ENCODE assay signal across 8 mouse cellular contexts in genomic region chr7:44850789-44851624, GRCm38 (mm10). TPM values are rescaled to one million over a fixed set of nuclear protein-coding genes. Genes with fewer than 3 reads are reported as not detected.
DNase-seq lines count a peak whose midpoint lies in the region; ATAC-seq and TF ChIP-seq lines count a peak whose summit lies in the region.

No protein-coding gene starts in this region.

- in situ Hi-C loops in ES-E14 (cut with MboI; ENCODE audit: low sequenced_read_pairs in 2 of 2, unreplicated experiment in 2 of 2), result no loop called here

- H3K4me2 ChIP-seq in heart, embryonic 11.5 days, result peak overlapping the region; percentile 96
- H3K4me2 ChIP-seq in forebrain, embryonic 16.5 days (ENCODE audit: low read length), result peak overlapping the region; percentile 73

- no peak for ATAC-seq in heart, embryonic 11.5 days (replicated peaks; ENCODE audit: insufficient number of reproducible peaks, low FRiP score, low TSS enrichment)
- no peak for ATAC-seq in forebrain, embryonic 16.5 days
- no peak for ATAC-seq in erythroid progenitor cell, adult 5-6 weeks (replicated peaks; ENCODE audit: low FRiP score, poor library complexity, severe bottlenecking)

- peaks cover 6% of the 10 kb centered on the region; the same call in 1 of the 2 replicates for H3K36me3 ChIP-seq in heart, embryonic 11.5 days (ENCODE audit: control insufficient read depth, insufficient read depth, low read length)
- H3K36me3 ChIP-seq in ES-E14 (ENCODE audit: control insufficient read depth, insufficient read depth, low read length, poor library complexity, severe bottlenecking) (peaks cover 7% of the 10 kb centered on the region; the same call in 1 of the 2 replicates), macrophage (ENCODE audit: inconsistent target) (peaks cover 8% of the 10 kb centered on the region; the same call in 1 of the 2 replicates)
- peaks cover 5% of the 10 kb centered on the region for H3K36me3 ChIP-seq in forebrain, embryonic 16.5 days (ENCODE audit: control insufficient read depth, insufficient read depth)

- H3K9ac ChIP-seq in heart, embryonic 11.5 days (ENCODE audit: low read depth, low read length), result peak overlapping the region; percentile 93
- peak overlapping the region; percentile 93 for H3K9ac ChIP-seq in ES-E14 (ENCODE audit: insufficient read depth, low read depth, low read length, poor library complexity, severe bottlenecking)
- H3K9ac ChIP-seq in forebrain, embryonic 16.5 days (replicated peaks; ENCODE audit: low read depth, low read length), result peak overlapping the region; percentile 80

- H3K79me2 ChIP-seq in macrophage (ENCODE audit: inconsistent target), result peaks cover 67% of the 10 kb centered on the region

- no peak for DNase-seq in heart, postnatal 4 days
- no peak for DNase-seq in ES-E14 (ENCODE audit: low read depth, low spot score)
- DNase-seq in left cerebral cortex, postnatal 10 days (ENCODE audit: extremely low spot score in 1 of 2, low spot score in 2 of 2), result no peak
- no peak for DNase-seq in thymus, postnatal 10 days (ENCODE audit: low spot score in 2 of 2)

- peaks cover 29% of the 10 kb centered on the region for H3K4me1 ChIP-seq in heart, embryonic 11.5 days (ENCODE audit: control insufficient read depth, insufficient read depth, low read length)
- peaks cover 2 to 26% of the 10 kb centered on the region in 2 experiments; a peak in 3 of 4 replicates for H3K4me1 ChIP-seq in ES-E14 (ENCODE audit: control insufficient read depth in 2 of 2, insufficient read depth in 2 of 2, low read length in 2 of 2, poor library complexity in 1 of 2)
- peaks cover 40% of the 10 kb centered on the region for H3K4me1 ChIP-seq in forebrain, embryonic 16.5 days (replicated peaks; ENCODE audit: control insufficient read depth, insufficient read depth, low read length)

- H3K27me3 ChIP-seq in heart, embryonic 11.5 days (ENCODE audit: control insufficient read depth, insufficient read depth, low read length), result no peaks in the 10 kb centered on the region
- no peaks in the 10 kb centered on the region for H3K27me3 ChIP-seq in forebrain, embryonic 16.5 days (replicated peaks; ENCODE audit: control insufficient read depth, insufficient read depth, low read length)

- no peaks in the 10 kb centered on the region for H3K9me3 ChIP-seq in heart, embryonic 11.5 days (replicated peaks; ENCODE audit: control insufficient read depth, low read length)
- no peaks in the 10 kb centered on the region for H3K9me3 ChIP-seq in ES-E14 (ENCODE audit: control insufficient read depth, insufficient read depth, low read depth, low read length)
- H3K9me3 ChIP-seq in forebrain, embryonic 16.5 days (ENCODE audit: control insufficient read depth, low read length), result no peaks in the 10 kb centered on the region

- WGBS in heart, embryonic 11.5 days (ENCODE audit: insufficient replicate concordance), result 74% methylated on average over 8 of the region's 8 CpGs
- 79% methylated on average over 8 of the region's 8 CpGs for WGBS in forebrain, embryonic 16.5 days
- 62% methylated on average over 8 of the region's 8 CpGs for WGBS in macrophage (ENCODE audit: missing documents)

- H3K4me3 ChIP-seq in heart, embryonic 11.5 days (ENCODE audit: low read depth, low read length), result peak overlapping the region; percentile 87
- H3K4me3 ChIP-seq in ES-E14 (ENCODE audit: insufficient read depth in 1 of 2, low read depth in 1 of 2, low read length in 2 of 2, poor library complexity in 1 of 2, severe bottlenecking in 1 of 2), result peak overlapping the region; percentile 85 to 86
- peak overlapping the region; percentile 71 for H3K4me3 ChIP-seq in forebrain, embryonic 16.5 days (replicated peaks; ENCODE audit: low read length)
- H3K4me3 ChIP-seq in macrophage (ENCODE audit: inconsistent target), result peak overlapping the region; percentile 81

- intact Hi-C loops in left cerebral cortex, postnatal 10 days (cut with DNase I), result no loop called here

- peak overlapping the region; percentile 97 for H3K27ac ChIP-seq in heart, embryonic 11.5 days (ENCODE audit: low read depth, low read length)
- H3K27ac ChIP-seq in ES-E14 (ENCODE audit: insufficient read depth, low read depth, low read length, poor library complexity, severe bottlenecking) (no peak overlapping the region), macrophage (peak overlapping the region; percentile 99)
- H3K27ac ChIP-seq in forebrain, embryonic 16.5 days (ENCODE audit: low read length), result no peak overlapping the region

TF ChIP-seq in ES-E14, 5 proteins besides CTCF, POLR2A, EP300 and RAD21 (continues in another document):
- no peak for TF ChIP-seq MAFK (IDR thresholded peaks at IDR 0.05; ENCODE audit: insufficient read depth, low read depth, low read length)
- TF ChIP-seq HCFC1 (IDR thresholded peaks at IDR 0.05; ENCODE audit: borderline replicate concordance, insufficient read depth, low read length), result no peak

RNA-seq across cellular contexts. Expression of gene Tbc1d17, which starts 2.1 kb away (rescaled TPM):
- 48.2 and 49.2 TPM in 2 replicates for polyA plus RNA-seq in heart, embryonic 11.5 days (2014; fragmentation: Nextera tagmentation; extraction: Ambion mirVana)
- 10 to 100 TPM; 33.0 to 38.0 TPM for total RNA-seq in heart, postnatal 4 days (2021)
- total RNA-seq in ES-E14 (2012; rRNA removed), result 31.5 and 55.7 TPM in 2 replicates
- polyA plus RNA-seq in forebrain, embryonic 16.5 days (2015; fragmentation: Nextera tagmentation; extraction: Ambion mirVana), result 121 and 122 TPM in 2 replicates
- total RNA-seq in macrophage (2018; cell fraction: chromatin; rRNA removed), result 100 to 1,000 TPM in 12 of 26 experiments, 10 to 100 TPM in 14; 32.8 to 197 (median 94.9) TPM
- 10 to 100 TPM; 17.1 to 50.9 (median 28.5) TPM for total RNA-seq in macrophage (2018; cell fraction: cytosol; rRNA removed)
- 100 to 1,000 TPM in 1 of 26 experiments, 10 to 100 TPM in 25; 29.7 to 111 (median 46.6) TPM for total RNA-seq in macrophage (2018; cell fraction: nucleus; rRNA removed)
- 25.6 to 51.8 TPM (median 28.3 TPM) in 3 replicates for polyA plus RNA-seq in macrophage (2018)
- 10 to 100 TPM; 43.2 to 61.0 TPM for total RNA-seq in left cerebral cortex, postnatal 10 days (2021)
- total RNA-seq in erythroid progenitor cell, adult 5-6 weeks (2015; ENCODE audit: low replicate concordance), result 6.8 and 58.3 TPM in 2 replicates
- total RNA-seq in erythroid progenitor cell, adult 5-6 weeks (2017; ENCODE audit: low replicate concordance), result 18.0 and 35.8 TPM in 2 replicates

RNA-seq across cellular contexts. Expression of gene Akt1s1, which starts 2.2 kb away (rescaled TPM):
- polyA plus RNA-seq in heart, embryonic 11.5 days (2014; fragmentation: Nextera tagmentation; extraction: Ambion mirVana), result 38.6 and 53.9 TPM in 2 replicates
- 10 to 100 TPM; 70.6 to 82.6 TPM for total RNA-seq in heart, postnatal 4 days (2021)
- 33.8 and 37.6 TPM in 2 replicates for total RNA-seq in ES-E14 (2012; rRNA removed)
- 103 and 110 TPM in 2 replicates for polyA plus RNA-seq in forebrain, embryonic 16.5 days (2015; fragmentation: Nextera tagmentation; extraction: Ambion mirVana)
- 10 to 100 TPM; 10.1 to 70.6 (median 25.0) TPM for total RNA-seq in macrophage (2018; cell fraction: chromatin; rRNA removed)
- total RNA-seq in macrophage (2018; cell fraction: cytosol; rRNA removed), result 10 to 100 TPM; 22.9 to 69.0 (median 54.8) TPM
- 10 to 100 TPM; 13.3 to 58.4 (median 33.6) TPM for total RNA-seq in macrophage (2018; cell fraction: nucleus; rRNA removed)
- polyA plus RNA-seq in macrophage (2018), result 33.4 to 56.3 TPM (median 49.1 TPM) in 3 replicates
- 10 to 100 TPM; 69.6 to 74.9 TPM for total RNA-seq in left cerebral cortex, postnatal 10 days (2021)
- 1.8 and 3.8 TPM in 2 replicates for total RNA-seq in erythroid progenitor cell, adult 5-6 weeks (2015; ENCODE audit: low replicate concordance)
- total RNA-seq in erythroid progenitor cell, adult 5-6 weeks (2017; ENCODE audit: low replicate concordance), result 3.7 and 27.8 TPM in 2 replicates

RNA-seq across cellular contexts. Expression of gene Pnkp, which starts 5.9 kb away (rescaled TPM):
- 18.9 and 19.2 TPM in 2 replicates for polyA plus RNA-seq in heart, embryonic 11.5 days (2014; fragmentation: Nextera tagmentation; extraction: Ambion mirVana)
- 10 to 100 TPM; 19.6 to 19.9 TPM for total RNA-seq in heart, postnatal 4 days (2021)
- 37.1 and 76.5 TPM in 2 replicates for total RNA-seq in ES-E14 (2012; rRNA removed)
- 29.4 and 32.6 TPM in 2 replicates for polyA plus RNA-seq in forebrain, embryonic 16.5 days (2015; fragmentation: Nextera tagmentation; extraction: Ambion mirVana)
- total RNA-seq in macrophage (2018; cell fraction: chromatin; rRNA removed), result 100 to 1,000 TPM in 7 of 26 experiments, 10 to 100 TPM in 19; 17.5 to 135 (median 74.6) TPM
- 10 to 100 TPM; 23.3 to 51.5 (median 35.4) TPM for total RNA-seq in macrophage (2018; cell fraction: cytosol; rRNA removed)
- 10 to 100 TPM; 17.9 to 77.5 (median 35.3) TPM for total RNA-seq in macrophage (2018; cell fraction: nucleus; rRNA removed)
- polyA plus RNA-seq in macrophage (2018), result 17.4 to 42.4 TPM (median 36.1 TPM) in 3 replicates
- total RNA-seq in left cerebral cortex, postnatal 10 days (2021), result 10 to 100 TPM; 28.1 to 31.1 TPM
- 29.6 and 36.0 TPM in 2 replicates for total RNA-seq in erythroid progenitor cell, adult 5-6 weeks (2015; ENCODE audit: low replicate concordance)
- total RNA-seq in erythroid progenitor cell, adult 5-6 weeks (2017; ENCODE audit: low replicate concordance), result 30.9 and 58.2 TPM in 2 replicates

RNA-seq across cellular contexts. Expression of gene Ptov1, which starts 18.6 kb away (rescaled TPM):
- 205 and 218 TPM in 2 replicates for polyA plus RNA-seq in heart, embryonic 11.5 days (2014; fragmentation: Nextera tagmentation; extraction: Ambion mirVana)
- 100 to 1,000 TPM; 237 to 248 TPM for total RNA-seq in heart, postnatal 4 days (2021)
- total RNA-seq in ES-E14 (2012; rRNA removed), result 144 and 205 TPM in 2 replicates
- polyA plus RNA-seq in forebrain, embryonic 16.5 days (2015; fragmentation: Nextera tagmentation; extraction: Ambion mirVana), result 551 and 582 TPM in 2 replicates
- total RNA-seq in macrophage (2018; cell fraction: chromatin; rRNA removed), result 100 to 1,000 TPM in 3 of 26 experiments, 10 to 100 TPM in 23; 23.8 to 108 (median 56.0) TPM
- total RNA-seq in macrophage (2018; cell fraction: cytosol; rRNA removed), result 10 to 100 TPM; 32.2 to 75.3 (median 46.0) TPM
- total RNA-seq in macrophage (2018; cell fraction: nucleus; rRNA removed), result 10 to 100 TPM; 17.0 to 77.8 (median 39.3) TPM
- 38.5 to 61.7 TPM (median 49.4 TPM) in 3 replicates for polyA plus RNA-seq in macrophage (2018)
- total RNA-seq in left cerebral cortex, postnatal 10 days (2021), result 100 to 1,000 TPM; 251 to 269 TPM
- total RNA-seq in erythroid progenitor cell, adult 5-6 weeks (2015; ENCODE audit: low replicate concordance), result 16.9 and 18.4 TPM in 2 replicates
- 1.8 and 4.8 TPM in 2 replicates for total RNA-seq in erythroid progenitor cell, adult 5-6 weeks (2017; ENCODE audit: low replicate concordance)

RNA-seq across cellular contexts. Expression of gene Atf5, which starts 34.5 kb away (rescaled TPM):
- 1.6 and 1.9 TPM in 2 replicates for polyA plus RNA-seq in heart, embryonic 11.5 days (2014; fragmentation: Nextera tagmentation; extraction: Ambion mirVana)
- 10 to 100 TPM; 34.9 to 37.2 TPM for total RNA-seq in heart, postnatal 4 days (2021)
- 14.0 and 16.9 TPM in 2 replicates for total RNA-seq in ES-E14 (2012; rRNA removed)
- 3.4 and 3.7 TPM in 2 replicates for polyA plus RNA-seq in forebrain, embryonic 16.5 days (2015; fragmentation: Nextera tagmentation; extraction: Ambion mirVana)
- 10 to 100 TPM in 16 of 26 experiments, 1 to 10 TPM in 10; 4.9 to 59.2 (median 10.8) TPM for total RNA-seq in macrophage (2018; cell fraction: chromatin; rRNA removed)
- total RNA-seq in macrophage (2018; cell fraction: cytosol; rRNA removed), result 10 to 100 TPM; 34.7 to 78.3 (median 52.0) TPM
- 10 to 100 TPM; 17.6 to 77.3 (median 31.7) TPM for total RNA-seq in macrophage (2018; cell fraction: nucleus; rRNA removed)
- 29.8 to 55.7 TPM (median 36.4 TPM) in 3 replicates for polyA plus RNA-seq in macrophage (2018)
- total RNA-seq in left cerebral cortex, postnatal 10 days (2021), result 10 to 100 TPM; 23.6 to 24.1 TPM
- 3.4 TPM in 1 of 2 replicates, not detected in the other for total RNA-seq in erythroid progenitor cell, adult 5-6 weeks (2015; ENCODE audit: low replicate concordance)
- 2.1 and 2.8 TPM in 2 replicates for total RNA-seq in erythroid progenitor cell, adult 5-6 weeks (2017; ENCODE audit: low replicate concordance)

Comparison
In these comparisons a context has a peak if more than half of its experiments do, and no peak if none do; other contexts are left out.
1. H3K27ac ChIP-seq: peak in heart, embryonic 11.5 days (single experiment) and macrophage (single experiment); none in ES-E14 (single experiment) and forebrain, embryonic 16.5 days (single experiment).
2. Peak in every context shown above with its lines, with median percentiles within 50 percentile points of each other: H3K4me3 ChIP-seq and H3K9ac ChIP-seq.